Mouse (Mus musculus) myocyte (in vitro differentiated cells): ENCODE data around the gene Slc2a3.

Experiments used
- MYOD1 ChIP-seq, 3 experiments: IDR thresholded peaks; one replicate each; pipeline ENCODE4 v1.6.1; 2011; ENCODE audit warnings: control low read depth in 2 of 3, low read depth in 2 of 3, mild to moderate bottlenecking in 2 of 3, moderate library complexity in 1 of 3; ENCODE audit not compliant: insufficient read length in 2 of 3, control insufficient read depth in 1 of 3
- POLR2A ChIP-seq: IDR thresholded peaks from one replicate; pipeline ENCODE4 v1.6.1; 2011; ENCODE audit warnings: low read depth, mild to moderate bottlenecking, control low read depth, moderate library complexity; ENCODE audit not compliant: insufficient read length
- POLR2AphosphoS2 ChIP-seq: IDR thresholded peaks from one replicate; pipeline ENCODE4 v1.6.1; 2011; ENCODE audit warnings: low read depth, control low read depth; ENCODE audit not compliant: insufficient read length
- TCF12 ChIP-seq: IDR thresholded peaks from one replicate; pipeline ENCODE4 v1.6.1; 2011; ENCODE audit warnings: mild to moderate bottlenecking, control low read depth; ENCODE audit not compliant: poor library complexity, insufficient read depth, severe bottlenecking
- USF1 ChIP-seq: IDR thresholded peaks from one replicate; pipeline ENCODE4 v1.6.1; 2011; ENCODE audit warnings: low read depth, mild to moderate bottlenecking, control low read depth, moderate library complexity

DNA sequence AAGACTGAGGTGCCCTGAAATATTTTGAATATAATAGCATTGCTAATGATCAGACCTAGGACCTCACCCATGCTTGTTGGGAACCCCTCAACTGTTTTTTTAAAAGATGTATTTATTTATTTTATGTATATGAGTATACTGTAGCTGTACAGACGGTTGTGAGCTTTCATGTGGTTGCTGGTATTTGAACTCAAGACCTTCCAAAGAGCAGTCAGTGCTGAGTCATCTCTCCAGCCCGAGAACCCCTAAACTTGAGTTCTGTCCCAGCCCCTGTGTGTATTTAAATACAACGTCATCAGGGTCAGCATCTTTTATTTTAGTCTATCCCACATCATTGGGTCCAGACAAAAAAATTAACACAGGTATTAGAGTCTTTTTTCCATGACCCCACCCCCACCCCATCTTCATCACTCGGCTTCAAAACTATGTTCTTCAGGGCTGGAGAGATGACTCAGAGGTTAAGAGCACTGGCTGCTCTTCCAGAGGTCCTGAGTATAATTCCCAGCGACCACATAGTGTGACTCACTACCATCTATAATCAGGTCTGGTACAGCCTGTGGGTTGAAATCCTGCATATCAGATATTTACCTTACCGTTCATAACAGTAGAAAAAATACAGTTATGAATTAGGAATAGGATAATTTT is 111.9 kb downstream of the Slc2a3 start:
- no peak for TF ChIP-seq TCF12
- TF ChIP-seq USF1 = no peak
- no peak for TF ChIP-seq MYOD1 (IDR thresholded peaks at IDR 0.05; ENCODE audit: control insufficient read depth in 1 of 3, insufficient read length in 2 of 3, low read depth in 2 of 3)
- TF ChIP-seq POLR2A = no peak
- TF ChIP-seq POLR2AphosphoS2 = no peak
